Mouse (Mus musculus) forebrain, postnatal 0 days (tissue): ENCODE data around the gene Cenpk. TPM values are rescaled to one million over a fixed set of nuclear protein-coding genes. Genes with fewer than 3 reads are reported as not detected.

Experiments used
- ATAC-seq: fragments of 200-750 bp; cut with Nextera tagmentation; 2 replicates; pipeline ENCODE4 v1.8.0; 2017; ENCODE audit warnings: mild to moderate bottlenecking, moderate library complexity
- DNase-seq: peaks from one replicate; pipeline ENCODE4 v3.0.0-alpha.2; 2015
- H3K27ac ChIP-seq: fragments of 300-500 bp; sonication (generic); 2 replicates; pipeline ENCODE4 v1.5.1; 2014; ENCODE audit warnings: low read depth, mild to moderate bottlenecking, antibody characterized with exemption, low read length, moderate library complexity, mixed read lengths
- H3K27me3 ChIP-seq: fragments of 300-500 bp; sonication (generic); 2 replicates; pipeline ENCODE4 v1.6.1; 2014; ENCODE audit warnings: mild to moderate bottlenecking, low read length, mixed read lengths; ENCODE audit not compliant: insufficient read depth
- H3K36me3 ChIP-seq: fragments of 300-500 bp; sonication (generic); 2 replicates; pipeline ENCODE4 v1.6.1; 2014; ENCODE audit warnings: mild to moderate bottlenecking, moderate library complexity; ENCODE audit not compliant: insufficient read depth
- H3K4me1 ChIP-seq: fragments of 300-500 bp; sonication (generic); 2 replicates; pipeline ENCODE4 v1.6.1; 2014; ENCODE audit warnings: antibody characterized with exemption; ENCODE audit not compliant: insufficient read depth
- H3K4me2 ChIP-seq: fragments of 300-500 bp; sonication (generic); 2 replicates; pipeline ENCODE4 v1.6.1; 2014; ENCODE audit warnings: low read depth, mild to moderate bottlenecking, moderate library complexity
- H3K4me3 ChIP-seq: fragments of 300-500 bp; sonication (generic); 2 replicates; pipeline ENCODE4 v1.5.1; 2014; ENCODE audit warnings: low read depth, low read length, mixed read lengths
- H3K9ac ChIP-seq: fragments of 300-500 bp; sonication (generic); 2 replicates; pipeline ENCODE4 v1.6.1; 2014; ENCODE audit warnings: mild to moderate bottlenecking
- H3K9me3 ChIP-seq: fragments of 300-500 bp; sonication (generic); 2 replicates; pipeline ENCODE4 v1.6.1; 2016; ENCODE audit warnings: low read length
- CTCF ChIP-seq: sonication (generic); IDR thresholded peaks from 2 replicates; pipeline ENCODE4 v1.5.1; 2016; ENCODE audit warnings: antibody characterized with exemption, control low read depth, low read depth
- WGBS: fragments of 180-500 bp; shearing (Covaris S2); extraction: QIAGEN DNeasy Blood & Tissue Kit; methylation state at CpG from one replicate; pipeline ENCODE4 v1.1.7; 2014; 5-methylcytosine and 5-hydroxymethylcytosine counted together
- polyA plus RNA-seq: library from polyadenylated mRNA; unstranded; fragments of >200 nt; fragmentation: Nextera tagmentation; extraction: Ambion mirVana; gene quantifications from 2 replicates; pipeline ENCODE4 v1.2.1, GENCODE M21; 2015
- total RNA-seq: library from RNA; depleted of rRNA; stranded (reverse); fragments of >200 nt; gene quantifications from 2 replicates; pipeline ENCODE4 v1.2.3, GENCODE M21; 2014

The Cenpk gene
- total and polyA plus RNA-seq, 2 experiments from 2014 or later: 10.7 to 13.5 TPM

DNA sequence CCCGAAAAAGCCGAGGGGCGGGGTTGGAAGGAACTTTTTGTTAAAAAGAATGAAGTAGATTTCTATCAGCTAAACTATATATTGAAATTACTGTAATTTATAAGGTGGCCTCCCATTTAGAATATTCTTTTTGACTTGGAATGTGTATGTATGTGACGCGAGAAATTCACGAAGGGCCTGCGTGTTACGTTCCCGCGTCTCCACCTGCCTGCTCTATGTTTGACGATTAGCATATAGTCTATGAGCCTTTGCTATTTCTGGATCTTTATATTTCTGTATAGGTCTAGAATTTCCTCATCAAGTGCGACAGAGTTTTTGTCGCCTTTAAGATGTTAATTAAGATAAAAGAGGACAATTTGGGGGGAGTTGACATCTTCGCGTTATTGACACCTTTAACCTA lies 770 bp downstream of the Cenpk start:
- no peak for DNase-seq
- Histone ChIP-seq H3K4me3 (peak overlapping the region; percentile 93), H3K36me3 (no peaks in the 10 kb centered on the region), H3K9ac (peak overlapping the region; percentile 83), H3K4me1 (peaks cover 9% of the 10 kb centered on the region; the same call in 1 of the 2 replicates), H3K27me3 (no peaks in the 10 kb centered on the region), H3K27ac (no peak overlapping the region), H3K9me3 (no peaks in the 10 kb centered on the region), H3K4me2 (peak overlapping the region; percentile 47)
- 7% methylated on average over 15 of the region's 15 CpGs for WGBS
- no peak for TF ChIP-seq CTCF
- no peak; the same call in 1 of the 2 replicates for ATAC-seq

DNA sequence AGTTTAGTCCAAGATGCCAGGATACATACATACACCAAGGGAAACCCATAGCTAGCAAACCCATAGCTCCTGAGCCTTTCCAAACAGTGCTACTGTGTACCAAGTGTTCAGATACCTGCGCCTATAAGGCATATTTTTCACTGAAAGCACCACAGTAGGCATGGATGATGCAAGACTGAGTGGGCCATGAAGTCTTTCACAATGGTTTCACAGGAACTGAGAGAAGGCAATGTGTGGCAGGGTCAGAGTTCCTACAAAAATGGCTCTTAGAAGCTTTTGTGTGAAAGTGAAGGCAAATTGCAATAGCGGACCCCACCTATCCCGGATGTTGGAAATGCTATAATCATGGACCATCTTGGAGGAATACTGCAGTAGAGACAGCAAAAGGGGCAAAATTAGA lies 30.6 kb downstream of the Cenpk start:
- no peaks in the 10 kb centered on the region for H3K9me3 ChIP-seq
- ATAC-seq: no peak
- H3K9ac ChIP-seq: no peak overlapping the region
- no peak overlapping the region for H3K27ac ChIP-seq
- H3K4me1 ChIP-seq: no peaks in the 10 kb centered on the region
- no peak for DNase-seq
- no peak overlapping the region for H3K4me2 ChIP-seq
- 90% methylated on average over 3 of the region's 3 CpGs for WGBS
- no peaks in the 10 kb centered on the region for H3K36me3 ChIP-seq
- no peak overlapping the region for H3K4me3 ChIP-seq
- no peak for TF ChIP-seq CTCF
- no peaks in the 10 kb centered on the region for H3K27me3 ChIP-seq

DNA sequence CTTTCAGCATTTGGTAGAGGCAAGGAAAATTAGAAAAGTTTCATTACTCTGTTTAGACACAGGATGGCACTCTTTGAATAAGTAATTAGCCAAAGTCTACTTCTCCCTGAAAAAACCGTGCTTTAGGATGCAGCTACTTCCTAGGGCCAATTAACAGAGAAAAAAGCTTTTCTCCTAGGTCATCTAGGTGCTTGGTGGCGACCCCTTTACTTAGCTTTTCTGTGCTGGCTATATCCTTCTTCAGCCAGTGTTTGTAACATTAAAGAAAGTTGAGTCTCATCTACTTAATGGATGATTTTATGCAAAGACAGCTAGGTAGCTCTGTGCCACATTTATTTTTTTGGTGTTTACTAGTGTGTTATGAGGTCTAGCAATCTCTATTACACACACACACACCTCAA lies 56.6 kb downstream of the Cenpk start:
- Histone ChIP-seq H3K27ac (0 out of 2 replicates have a peak overlapping the region, but pooled peaks have one; percentile 74), H3K4me2 (no peak overlapping the region), H3K9ac (no peak overlapping the region), H3K9me3 (no peaks in the 10 kb centered on the region), H3K36me3 (no peaks in the 10 kb centered on the region), H3K27me3 (no peaks in the 10 kb centered on the region), H3K4me3 (no peak overlapping the region), H3K4me1 (no peaks in the 10 kb centered on the region; the same call in 1 of the 2 replicates)
- DNase-seq: peak; percentile 72
- 0% methylated on average over 2 of the region's 2 CpGs for WGBS
- peak; percentile 60 for ATAC-seq
- TF ChIP-seq CTCF: peak; percentile 69

GRCm38 (mm10) chr13:104285737-104286311 lies 57.4 kb downstream of the Cenpk start:
- TF ChIP-seq CTCF: no peak
- ATAC-seq (no peak), DNase-seq (peak; percentile 35)
- Histone ChIP-seq H3K4me1 (no peaks in the 10 kb centered on the region; the same call in 1 of the 2 replicates), H3K36me3 (no peaks in the 10 kb centered on the region), H3K9me3 (no peaks in the 10 kb centered on the region), H3K4me3 (peak overlapping the region; percentile 44), H3K27me3 (no peaks in the 10 kb centered on the region), H3K4me2 (peak overlapping the region; percentile 68), H3K27ac (peak overlapping the region; percentile 74), H3K9ac (peak overlapping the region; percentile 51)
- WGBS: 2% methylated on average over 10 of the region's 10 CpGs

GRCm38 (mm10) chr13:104286336-104286735 lies 57.9 kb downstream of the Cenpk start:
- peak; percentile 10 for DNase-seq
- Histone ChIP-seq H3K9me3 (no peaks in the 10 kb centered on the region), H3K9ac (peak overlapping the region; percentile 22; the same call in 1 of the 2 replicates), H3K27me3 (no peaks in the 10 kb centered on the region), H3K4me2 (peak overlapping the region; percentile 68), H3K36me3 (no peaks in the 10 kb centered on the region), H3K27ac (peak overlapping the region; percentile 74), H3K4me3 (peak overlapping the region; percentile 44), H3K4me1 (no peaks in the 10 kb centered on the region; the same call in 1 of the 2 replicates)
- 1% methylated on average over 4 of the region's 4 CpGs for WGBS
- ATAC-seq: no peak
- no peak for TF ChIP-seq CTCF

- Histone ChIP-seq H3K36me3 (no peaks in the 10 kb centered on the region), H3K9ac (peak overlapping the region; percentile 22; the same call in 1 of the 2 replicates), H3K9me3 (no peaks in the 10 kb centered on the region), H3K27me3 (no peaks in the 10 kb centered on the region), H3K4me3 (peak overlapping the region; percentile 44), H3K27ac (peak overlapping the region; percentile 74; the same call in 1 of the 2 replicates), H3K4me2 (peak overlapping the region; percentile 68), H3K4me1 (no peaks in the 10 kb centered on the region; the same call in 1 of the 2 replicates)
- under 1% methylated on average over 10 of the region's 10 CpGs for WGBS
- ATAC-seq: peak; percentile 96
- no peak for TF ChIP-seq CTCF
- peak; percentile 92 for DNase-seq
These were observed 58.5 kb downstream of the Cenpk start for GRCm38 (mm10) chr13:104286897-104287309.

GRCm38 (mm10) chr13:104287366-104288225 lies 59.2 kb downstream of the Cenpk start, which contains the start of gene Adamts6:
Gene Adamts6, plus strand, starts transcription at chr13:104287835.
- WGBS: under 1% methylated on average over 23 of the region's 23 CpGs
- H3K9ac ChIP-seq: peak within 1 kb of the TSS; percentile 35
- no peaks in the 10 kb centered on the region for H3K36me3 ChIP-seq
- peak within 1 kb of the TSS; percentile 44 for H3K4me3 ChIP-seq
- H3K9me3 ChIP-seq: no peaks in the 10 kb centered on the region
- H3K4me1 ChIP-seq: no peaks in the 10 kb centered on the region; the same call in 1 of the 2 replicates
- no peak for TF ChIP-seq CTCF
- no peak for ATAC-seq
- peak; percentile 46 for DNase-seq
- peak within 1 kb of the TSS; percentile 68 for H3K4me2 ChIP-seq
- peak within 1 kb of the TSS; percentile 74; the same call in 1 of the 2 replicates for H3K27ac ChIP-seq
- H3K27me3 ChIP-seq: no peaks in the 10 kb centered on the region
